Mouse (Mus musculus) thymus, adult 2 months (tissue): ENCODE measurements around the gene Ubl4b.

Source experiments
- CTCF ChIP-seq: fragments of 200-500 bp; IDR thresholded peaks from 2 replicates; pipeline ENCODE4 v1.5.1; 2012; ENCODE audit warnings: mild to moderate bottlenecking, control low read depth, low read length, moderate library complexity, borderline replicate concordance; ENCODE audit not compliant: control insufficient read depth, poor library complexity, insufficient read depth; ENCODE audit errors: extremely low read depth
- POLR2A ChIP-seq: fragments of 200-500 bp; IDR thresholded peaks from 2 replicates; pipeline ENCODE4 v1.6.1; 2012; ENCODE audit warnings: mild to moderate bottlenecking, low read length, control low read depth, moderate library complexity; ENCODE audit not compliant: control insufficient read depth, poor library complexity, insufficient read depth; ENCODE audit errors: extremely low read depth

- TF ChIP-seq CTCF (no peak), POLR2A (no peak)
Observed at GRCm38 (mm10) chr3:107565331-107565730, 10.5 kb upstream of the Ubl4b start.
